Mouse (Mus musculus): ENCODE measurements at regions not wholly inside any gene's neighbourhood (a gene's known extent, or its start where the extent isn't known, plus 50 kb on each side); places are given as distances from the start of the nearest gene placed in this dataset.
A peak's percentile ranks its signal among the peaks of the same experiment; 100 is the strongest.
"Not testable (repeated sequence)": the region's sequence is repeated elsewhere in the genome, so short reads cannot be mapped to it uniquely, and the experiment has no call there.

DNA sequence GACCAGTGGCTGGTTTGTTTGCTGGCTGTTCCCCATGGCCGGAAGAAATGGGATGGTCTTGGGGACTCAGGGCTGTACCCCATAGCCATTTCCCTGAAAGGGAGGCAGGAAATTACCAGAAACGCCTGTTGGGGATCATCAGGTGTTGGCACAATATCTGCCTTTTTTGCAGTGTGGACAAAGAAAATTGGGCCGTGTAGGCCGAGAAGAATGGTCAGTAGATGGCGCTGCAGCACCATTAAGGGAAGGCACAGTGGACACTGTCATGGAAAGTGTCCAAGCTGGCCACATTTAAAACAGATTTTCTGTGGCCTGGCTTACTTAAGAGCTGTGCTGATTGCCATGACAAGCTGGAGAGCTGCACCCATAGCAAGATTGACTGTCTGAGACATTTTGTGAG, 358.1 kb downstream of the Slxl1 start:
- WGBS (ENCODE audit: insufficient replicate concordance): 32% methylated on average over 3 of the region's 5 CpGs
- TF ChIP-seq CTCF (IDR thresholded peaks at IDR 0.05; ENCODE audit: low read depth): 0 out of 2 replicates have a peak, but pooled peaks have one; percentile 8
- H3K4me1 ChIP-seq (ENCODE audit: insufficient read depth); H3K27me3 ChIP-seq (ENCODE audit: insufficient read depth, low read length); H3K27ac ChIP-seq (ENCODE audit: low read depth); H3K4me3 ChIP-seq (ENCODE audit: low read depth, low read length); H3K36me3 ChIP-seq (replicated peaks; ENCODE audit: insufficient read depth, low read length); H3K9me3 ChIP-seq (ENCODE audit: low read length); DNase-seq; ATAC-seq; H3K9ac ChIP-seq (replicated peaks); H3K4me2 ChIP-seq (ENCODE audit: low read depth, low read length): not testable (repeated sequence)

All from liver, postnatal 0 days (tissue).